Mouse (Mus musculus): ENCODE data around the gene Reep3. TPM values are rescaled to one million over a fixed set of nuclear protein-coding genes. Genes with fewer than 3 reads are reported as not detected.
A peak's percentile ranks its signal among the peaks of the same experiment; 100 is the strongest.

Gene Reep3
- polyA plus RNA-seq, 1 experiment: 47.9 TPM

GRCm38 (mm10) chr10:67066421-67066820, 30.3 kb downstream of the Reep3 start:
- Histone ChIP-seq H3K27me3 (ENCODE audit: control insufficient read depth, insufficient read depth, low read length, poor library complexity, severe bottlenecking) (no peaks in the 10 kb centered on the region), H3K9ac (ENCODE audit: low read depth, poor library complexity, severe bottlenecking) (no peak overlapping the region), H3K4me3 (ENCODE audit: low read depth, low read length) (no peak overlapping the region), H3K36me3 (ENCODE audit: control insufficient read depth, insufficient read depth, low read length, poor library complexity, severe bottlenecking) (no peaks in the 10 kb centered on the region), H3K9me3 (replicated peaks; ENCODE audit: control insufficient read depth, insufficient read depth, low read length, poor library complexity, severe bottlenecking) (no peaks in the 10 kb centered on the region), H3K4me1 (ENCODE audit: control insufficient read depth, insufficient read depth, low read length) (no peaks in the 10 kb centered on the region), H3K27ac (ENCODE audit: insufficient read depth, low read length) (no peak overlapping the region)
- no peak for TF ChIP-seq POLR2A (IDR thresholded peaks at IDR 0.05; ENCODE audit: insufficient read depth, low read length)
- TF ChIP-seq CTCF (IDR thresholded peaks at IDR 0.05; ENCODE audit: low read depth, low read length): no peak
- no peak for TF ChIP-seq EP300 (IDR thresholded peaks at IDR 0.05; ENCODE audit: insufficient read depth, low read depth, low read length)

DNA sequence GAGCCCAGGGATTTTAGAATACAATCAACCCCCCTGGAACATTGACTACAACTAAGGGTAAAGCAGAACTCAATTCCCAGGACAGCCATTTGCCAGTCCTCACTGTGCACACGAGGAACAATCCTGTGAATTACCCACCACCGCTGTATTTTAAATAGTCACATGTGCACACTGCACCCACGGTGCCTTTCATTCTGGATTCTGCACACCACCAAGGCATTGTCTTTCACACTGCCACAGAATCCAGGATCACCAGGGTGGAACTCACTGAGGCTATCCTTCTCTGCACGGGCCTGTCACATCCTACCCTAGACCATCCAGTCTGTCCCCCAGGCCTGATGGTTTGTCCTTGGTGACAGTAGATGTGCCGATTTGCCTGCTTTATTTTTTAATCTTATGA, 30.8 kb downstream of the Reep3 start:
- H3K4me3 ChIP-seq (ENCODE audit: low read depth, low read length): no peak overlapping the region
- TF ChIP-seq CTCF (IDR thresholded peaks at IDR 0.05; ENCODE audit: low read depth, low read length) (no peak), POLR2A (IDR thresholded peaks at IDR 0.05; ENCODE audit: insufficient read depth, low read length) (no peak), EP300 (IDR thresholded peaks at IDR 0.05; ENCODE audit: insufficient read depth, low read depth, low read length) (no peak)
- H3K27me3 ChIP-seq (ENCODE audit: control insufficient read depth, insufficient read depth, low read length, poor library complexity, severe bottlenecking): no peaks in the 10 kb centered on the region
- H3K36me3 ChIP-seq (ENCODE audit: control insufficient read depth, insufficient read depth, low read length, poor library complexity, severe bottlenecking): no peaks in the 10 kb centered on the region
- no peak overlapping the region for H3K27ac ChIP-seq (ENCODE audit: insufficient read depth, low read length)
- no peaks in the 10 kb centered on the region for H3K9me3 ChIP-seq (replicated peaks; ENCODE audit: control insufficient read depth, insufficient read depth, low read length, poor library complexity, severe bottlenecking)
- peaks cover 2% of the 10 kb centered on the region for H3K4me1 ChIP-seq (ENCODE audit: control insufficient read depth, insufficient read depth, low read length)
- no peak overlapping the region for H3K9ac ChIP-seq (ENCODE audit: low read depth, poor library complexity, severe bottlenecking)

- Histone ChIP-seq H3K9me3 (replicated peaks; ENCODE audit: control insufficient read depth, insufficient read depth, low read length, poor library complexity, severe bottlenecking) (no peaks in the 10 kb centered on the region), H3K9ac (ENCODE audit: low read depth, poor library complexity, severe bottlenecking) (no peak overlapping the region), H3K4me3 (ENCODE audit: low read depth, low read length) (no peak overlapping the region), H3K4me1 (ENCODE audit: control insufficient read depth, insufficient read depth, low read length) (peaks cover 2% of the 10 kb centered on the region), H3K27ac (ENCODE audit: insufficient read depth, low read length) (no peak overlapping the region), H3K27me3 (ENCODE audit: control insufficient read depth, insufficient read depth, low read length, poor library complexity, severe bottlenecking) (no peaks in the 10 kb centered on the region), H3K36me3 (ENCODE audit: control insufficient read depth, insufficient read depth, low read length, poor library complexity, severe bottlenecking) (no peaks in the 10 kb centered on the region)
- TF ChIP-seq EP300 (IDR thresholded peaks at IDR 0.05; ENCODE audit: insufficient read depth, low read depth, low read length) (no peak), CTCF (IDR thresholded peaks at IDR 0.05; ENCODE audit: low read depth, low read length) (no peak), POLR2A (IDR thresholded peaks at IDR 0.05; ENCODE audit: insufficient read depth, low read length) (no peak)
These were observed 31.4 kb downstream of the Reep3 start for GRCm38 (mm10) chr10:67065277-67065887.

GRCm38 (mm10) chr10:67061823-67062222, 34.9 kb downstream of the Reep3 start:
- peaks cover 2% of the 10 kb centered on the region for H3K4me1 ChIP-seq (ENCODE audit: control insufficient read depth, insufficient read depth, low read length)
- no peaks in the 10 kb centered on the region for H3K9me3 ChIP-seq (replicated peaks; ENCODE audit: control insufficient read depth, insufficient read depth, low read length, poor library complexity, severe bottlenecking)
- no peaks in the 10 kb centered on the region for H3K27me3 ChIP-seq (ENCODE audit: control insufficient read depth, insufficient read depth, low read length, poor library complexity, severe bottlenecking)
- H3K36me3 ChIP-seq (ENCODE audit: control insufficient read depth, insufficient read depth, low read length, poor library complexity, severe bottlenecking): no peaks in the 10 kb centered on the region
- no peak overlapping the region for H3K4me3 ChIP-seq (ENCODE audit: low read depth, low read length)
- TF ChIP-seq POLR2A (IDR thresholded peaks at IDR 0.05; ENCODE audit: insufficient read depth, low read length) (no peak), CTCF (IDR thresholded peaks at IDR 0.05; ENCODE audit: low read depth, low read length) (no peak), EP300 (IDR thresholded peaks at IDR 0.05; ENCODE audit: insufficient read depth, low read depth, low read length) (no peak)
- peak overlapping the region; percentile 88 for H3K27ac ChIP-seq (ENCODE audit: insufficient read depth, low read length)
- H3K9ac ChIP-seq (ENCODE audit: low read depth, poor library complexity, severe bottlenecking): 0 out of 2 replicates have a peak overlapping the region, but pooled peaks have one; percentile 4

- Histone ChIP-seq H3K9ac (ENCODE audit: low read depth, poor library complexity, severe bottlenecking) (peak overlapping the region; percentile 50), H3K36me3 (ENCODE audit: control insufficient read depth, insufficient read depth, low read length, poor library complexity, severe bottlenecking) (no peaks in the 10 kb centered on the region), H3K27ac (ENCODE audit: insufficient read depth, low read length) (peak overlapping the region; percentile 88), H3K4me3 (ENCODE audit: low read depth, low read length) (peak overlapping the region; percentile 4; the same call in 1 of the 2 replicates), H3K4me1 (ENCODE audit: control insufficient read depth, insufficient read depth, low read length) (peaks cover 2% of the 10 kb centered on the region), H3K9me3 (replicated peaks; ENCODE audit: control insufficient read depth, insufficient read depth, low read length, poor library complexity, severe bottlenecking) (no peaks in the 10 kb centered on the region), H3K27me3 (ENCODE audit: control insufficient read depth, insufficient read depth, low read length, poor library complexity, severe bottlenecking) (no peaks in the 10 kb centered on the region)
- TF ChIP-seq POLR2A (IDR thresholded peaks at IDR 0.05; ENCODE audit: insufficient read depth, low read length): no peak
- no peak for TF ChIP-seq EP300 (IDR thresholded peaks at IDR 0.05; ENCODE audit: insufficient read depth, low read depth, low read length)
- no peak for TF ChIP-seq CTCF (IDR thresholded peaks at IDR 0.05; ENCODE audit: low read depth, low read length)
These were observed 35.4 kb downstream of the Reep3 start for GRCm38 (mm10) chr10:67061367-67061801.

DNA sequence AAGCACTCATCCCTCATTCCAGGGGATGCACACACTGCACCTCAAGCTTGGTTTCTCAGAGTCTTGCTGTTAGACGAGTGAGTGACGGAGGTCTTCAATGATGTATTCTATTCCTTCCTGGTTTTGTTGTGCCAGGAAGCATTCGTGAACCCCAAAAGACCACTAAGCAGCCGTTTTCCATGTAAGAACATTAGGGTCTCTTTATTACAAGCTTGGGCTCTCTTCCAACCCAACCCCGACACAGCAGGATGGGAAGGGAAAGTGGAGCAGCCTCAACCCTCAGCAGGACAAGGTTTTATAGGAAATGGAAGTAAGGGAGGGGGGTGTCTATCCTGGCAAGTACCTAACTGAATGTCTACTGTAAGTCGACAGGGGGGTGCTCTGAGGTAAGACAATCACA, 38.0 kb downstream of the Reep3 start:
- no peak overlapping the region for H3K4me3 ChIP-seq (ENCODE audit: low read depth, low read length)

More for the DNA sequence above, 38.0 kb downstream of the Reep3 start:
- Histone ChIP-seq H3K9ac (ENCODE audit: low read depth, poor library complexity, severe bottlenecking) (no peak overlapping the region), H3K9me3 (replicated peaks; ENCODE audit: control insufficient read depth, insufficient read depth, low read length, poor library complexity, severe bottlenecking) (no peaks in the 10 kb centered on the region), H3K4me1 (ENCODE audit: control insufficient read depth, insufficient read depth, low read length) (peaks cover 2% of the 10 kb centered on the region), H3K36me3 (ENCODE audit: control insufficient read depth, insufficient read depth, low read length, poor library complexity, severe bottlenecking) (no peaks in the 10 kb centered on the region), H3K27me3 (ENCODE audit: control insufficient read depth, insufficient read depth, low read length, poor library complexity, severe bottlenecking) (no peaks in the 10 kb centered on the region), H3K27ac (ENCODE audit: insufficient read depth, low read length) (no peak overlapping the region)
- TF ChIP-seq EP300 (IDR thresholded peaks at IDR 0.05; ENCODE audit: insufficient read depth, low read depth, low read length): no peak
- TF ChIP-seq CTCF (IDR thresholded peaks at IDR 0.05; ENCODE audit: low read depth, low read length): no peak

Data from ES-Bruce4 (cell line).